Mouse (Mus musculus): ENCODE data around the gene Cdkl3.
A peak's percentile ranks its signal among the peaks of the same experiment; 100 is the strongest.

The Cdkl3 gene

DNA sequence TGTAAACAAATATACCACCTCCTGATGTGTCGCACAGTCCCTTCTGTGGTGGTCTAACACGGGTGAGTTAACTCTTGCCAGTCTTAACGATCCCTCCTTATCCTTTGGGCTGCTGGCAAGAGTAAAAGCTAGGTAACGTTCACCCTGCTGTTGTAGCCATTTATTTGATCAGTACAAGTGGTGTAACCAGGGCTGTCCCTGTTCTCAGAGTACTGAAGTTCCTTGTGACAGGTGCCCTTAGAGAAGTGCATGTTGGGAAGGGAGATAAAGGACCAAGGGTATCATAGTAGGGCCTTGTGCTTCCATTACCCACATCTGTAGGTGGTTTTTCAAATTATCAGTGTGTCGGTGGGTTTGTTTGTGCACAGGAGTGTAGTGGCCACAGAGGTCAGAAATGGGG lies 123.7 kb downstream of the Cdkl3 start:
- no peak for DNase-seq

DNA sequence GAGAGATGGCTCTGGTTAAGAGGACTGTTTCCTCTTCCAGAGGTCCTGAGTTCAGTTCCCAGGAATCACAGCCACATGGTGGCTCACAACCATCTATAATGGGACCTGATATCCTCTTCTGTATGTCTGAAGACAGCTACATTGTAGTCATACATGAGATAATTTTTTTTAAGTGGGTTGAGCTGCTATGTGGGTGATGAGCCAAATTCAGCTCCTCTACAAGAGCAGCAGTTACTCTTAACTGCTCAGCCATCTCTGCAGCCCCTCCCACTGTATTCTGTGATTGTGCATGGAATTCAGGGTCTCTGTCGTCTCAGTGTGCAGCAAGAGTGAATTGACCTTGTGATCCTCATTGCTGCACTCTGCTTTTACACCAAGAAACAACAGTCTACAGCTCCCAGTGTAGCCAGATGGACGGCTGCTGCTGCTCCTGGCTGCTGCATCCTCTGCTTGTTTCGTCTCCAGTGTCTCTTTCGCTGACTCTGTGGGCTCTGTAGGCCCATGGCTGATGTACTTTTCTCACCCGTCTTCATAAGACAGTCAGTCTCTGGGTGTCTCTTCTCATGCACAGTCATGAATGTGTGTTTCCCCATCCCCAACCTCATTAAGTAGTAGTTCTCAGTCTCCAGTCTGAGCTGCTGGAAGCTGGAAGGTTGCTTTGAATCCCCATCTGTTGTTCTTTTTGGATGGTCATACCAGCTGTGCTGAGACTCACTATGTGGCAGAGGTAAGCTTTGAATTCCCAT lies 124.5 kb downstream of the Cdkl3 start:
- DNase-seq = peak in 1 of 2 experiments; percentile 26

DNA sequence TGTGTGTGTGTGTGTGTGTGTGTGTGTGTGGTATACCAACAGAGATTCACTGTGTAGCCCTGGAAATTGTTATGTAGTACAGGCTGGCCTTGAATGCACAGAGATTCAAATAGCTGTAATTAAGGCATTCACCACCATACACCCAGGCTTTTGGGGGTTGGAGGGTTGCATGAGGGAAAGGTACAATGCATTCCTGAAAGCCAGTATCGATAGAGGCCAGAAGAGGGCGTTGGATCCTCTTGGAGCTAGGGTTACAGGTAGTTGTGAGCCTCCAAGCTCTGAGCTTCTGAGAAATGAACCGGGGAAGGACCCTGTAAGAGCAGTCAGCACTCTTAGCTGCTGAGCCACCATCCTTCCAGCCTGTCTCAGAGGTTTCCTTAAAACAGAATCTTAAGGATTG lies 125.2 kb downstream of the Cdkl3 start:
- peak; percentile 32 to 58 for DNase-seq

DNA sequence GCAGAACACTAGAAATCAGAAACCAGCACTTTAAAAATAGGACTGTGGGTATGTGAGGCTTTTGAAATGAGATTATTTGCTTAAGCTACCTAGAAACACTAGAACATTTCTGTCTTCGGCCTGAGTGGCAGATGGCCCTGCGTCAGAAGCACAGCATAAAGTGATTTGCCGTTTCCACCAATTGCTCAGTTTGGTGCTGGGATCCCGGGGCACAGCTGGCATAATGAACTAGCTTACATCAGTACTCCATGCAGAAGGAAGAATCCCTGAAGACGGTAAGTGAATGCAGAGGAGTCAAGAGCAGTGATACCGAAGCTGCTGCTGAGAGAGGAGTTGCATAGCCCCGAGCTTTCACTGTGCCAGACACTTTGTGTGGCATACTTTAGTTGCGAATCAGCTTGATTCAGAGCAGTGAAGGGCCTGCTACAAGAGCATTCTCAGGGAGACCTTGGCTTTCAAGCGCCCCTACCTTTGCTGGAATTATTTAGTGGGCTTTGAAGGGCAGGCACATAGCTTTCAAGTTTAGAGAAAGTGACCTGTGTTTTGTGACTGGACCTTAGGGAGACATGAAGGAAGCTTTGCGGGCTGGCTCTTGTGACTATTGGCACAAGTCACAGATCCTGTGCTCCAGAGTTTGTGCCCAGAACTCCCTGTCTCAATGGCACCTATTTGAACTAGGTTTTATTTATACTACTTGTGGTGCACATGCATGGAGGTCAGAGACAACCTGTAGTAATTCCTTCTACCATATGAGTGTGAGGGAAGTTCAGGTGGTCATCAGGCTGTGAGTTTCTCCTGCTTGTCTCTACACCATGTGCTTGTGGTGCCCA lies 125.8 kb downstream of the Cdkl3 start:
- DNase-seq = peak; percentile 43 to 45

DNA sequence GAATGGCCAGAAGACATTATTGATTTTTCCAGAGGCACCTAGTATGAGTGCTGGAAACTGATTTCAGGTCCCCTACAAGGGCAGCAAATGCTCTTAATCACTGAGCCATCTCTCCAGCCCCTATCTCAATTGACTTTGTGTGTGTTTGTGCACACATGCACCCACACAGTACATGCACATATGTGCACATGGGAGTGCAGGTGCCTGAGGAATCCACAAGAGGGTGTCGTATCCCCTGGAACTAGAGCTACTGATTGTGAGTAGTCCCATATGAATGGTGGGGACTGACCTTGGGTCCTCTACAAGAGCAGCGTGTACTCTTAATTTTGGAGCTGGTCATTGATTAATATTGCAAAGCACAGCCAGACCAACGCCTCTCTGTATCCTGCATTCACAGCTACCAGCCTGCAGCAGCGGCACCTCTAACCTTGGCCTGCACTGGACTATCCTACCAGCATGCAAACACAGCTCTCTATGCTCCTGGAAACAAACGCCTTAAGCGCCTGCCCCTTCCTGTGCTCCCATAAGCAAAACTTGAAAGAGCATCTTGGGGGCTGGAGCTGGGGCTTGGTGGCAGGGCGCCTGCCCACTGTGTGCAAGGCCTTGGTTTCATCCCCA lies 126.5 kb downstream of the Cdkl3 start:
- DNase-seq = peak in 1 of 2 experiments; percentile 24

Measured in cerebellum, postnatal 10 days (tissue).